Mouse (Mus musculus) heart, embryonic 13.5 days (tissue): ENCODE measurements at regions not wholly inside any gene's neighbourhood (a gene's known extent, or its start where the extent isn't known, plus 50 kb on each side); places are given as distances from the start of the nearest gene placed in this dataset.

Experiments
- ATAC-seq: fragments of 200-750 bp; cut with Nextera tagmentation; 2 replicates; pipeline ENCODE4 v1.8.0; 2017; ENCODE audit warnings: moderate TSS enrichment; ENCODE audit not compliant: insufficient number of reproducible peaks, low FRiP score, low TSS enrichment; ENCODE audit errors: extremely low read depth
- H3K27ac ChIP-seq: fragments of 300-500 bp; sonication (generic); replicated peaks from 2 replicates; pipeline ENCODE4 v1.5.1; 2015; ENCODE audit warnings: moderate library complexity, mild to moderate bottlenecking, inconsistent platforms
- H3K27me3 ChIP-seq: fragments of 300-500 bp; sonication (generic); replicated peaks from 2 replicates; pipeline ENCODE4 v1.6.1; 2015; ENCODE audit warnings: mild to moderate bottlenecking, inconsistent platforms
- H3K36me3 ChIP-seq: fragments of 300-500 bp; sonication (generic); 2 replicates; pipeline ENCODE4 v1.6.1; 2015; ENCODE audit warnings: mild to moderate bottlenecking, inconsistent platforms
- H3K4me1 ChIP-seq: fragments of 300-500 bp; sonication (generic); 2 replicates; pipeline ENCODE4 v1.6.1; 2015; ENCODE audit warnings: inconsistent platforms
- H3K4me2 ChIP-seq: fragments of 300-500 bp; sonication (generic); 2 replicates; pipeline ENCODE4 v1.6.1; 2015; ENCODE audit warnings: inconsistent platforms, mild to moderate bottlenecking, moderate library complexity
- H3K4me3 ChIP-seq: fragments of 300-500 bp; sonication (generic); 2 replicates; pipeline ENCODE4 v1.5.1; 2015; ENCODE audit warnings: moderate library complexity, mild to moderate bottlenecking, inconsistent platforms
- H3K9ac ChIP-seq: fragments of 300-500 bp; sonication (generic); 2 replicates; pipeline ENCODE4 v1.6.1; 2015; ENCODE audit warnings: inconsistent platforms, mild to moderate bottlenecking, moderate library complexity
- H3K9me3 ChIP-seq: fragments of 300-500 bp; sonication (generic); 2 replicates; pipeline ENCODE4 v1.6.1; 2016; ENCODE audit warnings: inconsistent platforms
- WGBS: fragments of 180-500 bp; shearing (Covaris S2); methylation state at CpG from one replicate; pipeline ENCODE4 v1.1.7; 2015; ENCODE audit warnings: mixed read lengths; 5-methylcytosine and 5-hydroxymethylcytosine counted together

DNA sequence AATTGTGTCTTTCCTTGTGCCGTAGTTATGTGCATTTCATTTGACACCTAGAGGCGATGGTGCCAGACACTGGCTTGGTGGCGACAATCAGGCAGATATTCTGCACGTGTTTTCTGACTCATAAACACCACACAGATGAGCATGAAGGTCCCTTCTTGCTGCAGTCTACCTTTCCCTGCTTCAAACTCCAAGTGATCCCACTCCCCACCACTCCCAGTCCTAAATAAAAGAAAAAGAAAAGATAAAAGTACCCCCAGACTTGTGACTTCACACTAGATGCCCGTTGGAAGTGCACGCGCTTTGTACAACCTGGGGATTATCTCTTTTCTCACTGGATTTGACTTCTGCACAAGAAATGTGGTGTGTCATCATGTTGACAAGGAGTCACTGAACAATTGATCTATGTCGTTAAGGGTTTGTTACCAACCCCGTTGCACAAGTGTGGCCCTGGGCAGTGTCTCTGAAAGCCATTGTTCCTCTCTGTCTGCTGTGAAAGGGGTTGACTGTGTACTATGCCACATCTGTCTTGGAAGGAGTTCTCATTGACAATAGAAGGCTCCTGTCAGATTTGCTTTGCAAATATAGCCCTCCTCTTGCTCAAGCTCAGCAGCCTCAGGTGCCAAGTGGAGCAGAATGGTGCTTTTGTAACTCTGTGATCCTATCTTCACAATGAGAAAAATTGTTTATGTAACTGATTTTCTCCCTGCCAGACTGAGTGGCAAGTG lies 140.1 kb downstream of the Ppp4r2 start:
- Histone ChIP-seq H3K27ac (no peak overlapping the region), H3K4me1 (peaks cover 18% of the 10 kb centered on the region), H3K4me2 (no peak overlapping the region), H3K36me3 (no peaks in the 10 kb centered on the region), H3K9ac (no peak overlapping the region), H3K27me3 (no peaks in the 10 kb centered on the region), H3K4me3 (no peak overlapping the region), H3K9me3 (no peaks in the 10 kb centered on the region)
- WGBS = 73% methylated on average over 9 of the region's 9 CpGs
- ATAC-seq = no peak

DNA sequence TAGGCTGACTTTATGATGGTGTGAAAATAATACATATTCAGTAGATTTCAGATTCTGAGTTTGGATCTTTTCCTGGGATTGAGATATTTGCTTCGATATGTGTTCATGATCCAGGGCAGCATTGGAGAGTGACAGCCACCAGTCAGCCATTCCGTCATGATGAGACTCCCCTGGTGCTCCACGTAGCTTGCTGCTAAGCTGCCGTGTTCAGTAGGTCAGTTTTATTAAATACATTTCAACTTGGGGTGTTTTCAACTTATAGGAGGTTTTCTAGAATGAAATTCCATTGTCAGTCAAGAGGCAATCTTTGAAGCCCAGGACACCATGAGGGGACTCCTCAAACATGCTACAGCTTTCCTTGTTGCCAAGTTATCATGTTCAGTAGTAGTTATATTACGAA lies 141.3 kb downstream of the Ppp4r2 start:
- no peak overlapping the region for H3K27ac ChIP-seq
- 85% methylated on average over 5 of the region's 5 CpGs for WGBS
- ATAC-seq = no peak
- H3K4me1 ChIP-seq = peaks cover 18% of the 10 kb centered on the region
- no peak overlapping the region for H3K4me3 ChIP-seq
- no peak overlapping the region for H3K4me2 ChIP-seq
- no peaks in the 10 kb centered on the region for H3K9me3 ChIP-seq
- no peak overlapping the region for H3K9ac ChIP-seq
- H3K36me3 ChIP-seq = no peaks in the 10 kb centered on the region
- no peaks in the 10 kb centered on the region for H3K27me3 ChIP-seq

DNA sequence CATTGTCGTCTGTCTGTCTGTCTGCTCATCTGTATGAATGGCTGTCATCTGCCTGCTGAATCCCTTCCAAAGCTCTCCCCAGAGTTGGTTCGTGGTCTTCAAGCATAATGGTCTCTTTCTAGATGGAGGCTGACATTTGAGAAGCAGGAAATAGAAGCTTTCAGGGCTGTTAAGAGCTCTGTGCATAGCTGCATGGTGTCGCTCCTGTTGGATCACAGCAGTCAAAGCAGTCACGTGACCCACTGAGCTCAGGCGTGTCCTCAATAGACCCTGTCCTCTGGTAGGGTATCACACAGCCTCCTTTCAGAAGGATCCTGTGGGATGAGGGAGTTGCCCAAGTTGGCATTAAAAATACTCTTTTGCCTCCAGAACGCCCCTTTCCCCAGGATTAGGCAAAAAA lies 142.4 kb downstream of the Ppp4r2 start:
- Histone ChIP-seq H3K4me1 (peaks cover 18% of the 10 kb centered on the region), H3K4me2 (0 out of 2 replicates have a peak overlapping the region, but pooled peaks have one; percentile 3), H3K9me3 (no peaks in the 10 kb centered on the region), H3K27ac (no peak overlapping the region), H3K36me3 (no peaks in the 10 kb centered on the region), H3K4me3 (no peak overlapping the region), H3K9ac (no peak overlapping the region), H3K27me3 (no peaks in the 10 kb centered on the region)
- ATAC-seq = no peak
- WGBS = 46% methylated on average over 6 of the region's 6 CpGs

DNA sequence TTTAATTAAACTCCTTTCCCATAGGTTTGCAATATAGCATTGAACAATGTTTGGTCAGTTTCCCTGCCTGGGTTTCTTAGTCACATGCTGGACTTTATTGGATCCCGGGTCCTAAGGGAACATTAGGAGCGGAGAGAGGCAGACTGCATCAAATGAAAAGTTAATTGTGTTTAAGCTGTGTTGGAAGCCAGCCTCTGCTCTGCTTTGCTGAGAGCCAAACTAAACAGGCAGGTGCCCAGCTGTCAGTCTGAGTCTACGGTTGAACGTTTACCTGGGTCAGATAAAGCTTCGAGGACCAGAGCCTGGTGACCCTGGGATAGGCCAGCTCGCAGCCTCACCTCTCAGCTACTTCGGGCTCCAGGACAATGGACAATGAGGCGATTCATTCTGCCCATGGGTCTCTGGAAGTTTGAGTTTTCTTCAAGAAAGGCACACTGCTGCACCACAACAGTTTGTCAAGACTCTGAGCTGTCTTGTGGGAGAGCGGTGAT lies 143.8 kb downstream of the Ppp4r2 start:
- no peak overlapping the region for H3K27ac ChIP-seq
- H3K4me2 ChIP-seq = no peak overlapping the region
- no peaks in the 10 kb centered on the region for H3K27me3 ChIP-seq
- ATAC-seq = no peak
- no peaks in the 10 kb centered on the region for H3K36me3 ChIP-seq
- no peak overlapping the region for H3K9ac ChIP-seq
- 66% methylated on average over 9 of the region's 9 CpGs for WGBS
- peaks cover 9% of the 10 kb centered on the region for H3K4me1 ChIP-seq
- no peaks in the 10 kb centered on the region for H3K9me3 ChIP-seq
- H3K4me3 ChIP-seq = no peak overlapping the region

DNA sequence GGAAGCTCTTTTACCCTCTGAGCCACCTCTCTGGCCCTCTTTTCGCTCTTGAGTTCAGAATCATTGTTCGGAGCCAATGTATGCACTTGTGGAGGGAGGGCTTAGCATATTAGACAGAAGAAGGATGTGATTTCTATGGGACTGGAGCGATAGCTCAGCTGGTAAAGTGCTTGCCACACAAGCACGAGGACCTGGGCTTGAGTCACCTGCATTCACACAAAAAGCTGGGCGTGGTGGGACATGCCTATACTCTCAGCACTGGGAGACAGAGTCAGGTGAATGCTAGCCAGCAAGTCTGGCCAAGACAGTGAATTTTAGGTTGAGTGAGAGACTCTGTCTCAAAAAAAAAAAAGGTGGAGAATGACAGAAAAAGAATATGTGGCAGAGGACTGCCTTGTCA lies 144.7 kb downstream of the Ppp4r2 start:
- H3K36me3 ChIP-seq = no peaks in the 10 kb centered on the region
- ATAC-seq = no peak
- 79% methylated on average over 5 of the region's 5 CpGs for WGBS
- H3K27me3 ChIP-seq = no peaks in the 10 kb centered on the region
- H3K4me1 ChIP-seq = peaks cover 8% of the 10 kb centered on the region
- H3K9ac ChIP-seq = no peak overlapping the region
- no peak overlapping the region for H3K4me2 ChIP-seq
- no peaks in the 10 kb centered on the region for H3K9me3 ChIP-seq
- no peak overlapping the region for H3K4me3 ChIP-seq
- no peak overlapping the region for H3K27ac ChIP-seq

DNA sequence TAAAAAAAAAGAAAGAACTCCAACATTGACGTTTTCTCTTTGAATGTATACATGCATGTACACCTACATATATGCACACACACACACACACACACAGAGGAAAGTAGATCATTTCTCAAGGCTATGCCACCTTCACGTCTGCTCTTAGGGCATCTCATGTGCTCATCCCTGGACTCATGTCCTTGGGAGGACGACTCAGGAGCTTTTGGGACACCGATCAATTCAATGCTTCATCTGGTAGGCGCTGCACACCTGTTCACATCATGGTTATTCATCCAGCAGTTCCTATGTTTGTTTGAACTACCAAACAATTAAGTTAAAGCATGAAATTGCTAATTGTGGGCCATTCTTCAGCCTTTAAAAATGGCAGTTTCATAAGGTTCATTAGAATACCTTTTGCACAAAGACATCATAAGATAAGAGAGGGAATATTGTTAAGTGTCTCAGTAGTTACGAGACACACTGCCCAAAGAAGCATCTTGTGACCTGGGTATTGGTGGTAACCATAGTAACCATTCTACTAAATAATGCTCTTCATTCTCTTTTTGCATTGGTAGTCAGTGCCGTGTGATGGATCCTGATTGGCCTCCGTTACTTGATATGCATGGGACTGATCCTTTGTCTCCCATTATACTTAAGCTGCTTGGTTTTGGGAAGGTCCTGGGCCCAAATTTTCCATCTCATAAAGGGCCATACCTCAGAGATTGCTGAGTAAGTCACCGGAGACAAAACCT lies 145.5 kb downstream of the Ppp4r2 start:
- Histone ChIP-seq H3K27ac (no peak overlapping the region), H3K27me3 (no peaks in the 10 kb centered on the region), H3K4me2 (no peak overlapping the region), H3K9ac (no peak overlapping the region), H3K9me3 (no peaks in the 10 kb centered on the region), H3K4me3 (no peak overlapping the region), H3K36me3 (no peaks in the 10 kb centered on the region), H3K4me1 (peaks cover 8% of the 10 kb centered on the region)
- ATAC-seq = no peak
- 84% methylated on average over 9 of the region's 9 CpGs for WGBS

DNA sequence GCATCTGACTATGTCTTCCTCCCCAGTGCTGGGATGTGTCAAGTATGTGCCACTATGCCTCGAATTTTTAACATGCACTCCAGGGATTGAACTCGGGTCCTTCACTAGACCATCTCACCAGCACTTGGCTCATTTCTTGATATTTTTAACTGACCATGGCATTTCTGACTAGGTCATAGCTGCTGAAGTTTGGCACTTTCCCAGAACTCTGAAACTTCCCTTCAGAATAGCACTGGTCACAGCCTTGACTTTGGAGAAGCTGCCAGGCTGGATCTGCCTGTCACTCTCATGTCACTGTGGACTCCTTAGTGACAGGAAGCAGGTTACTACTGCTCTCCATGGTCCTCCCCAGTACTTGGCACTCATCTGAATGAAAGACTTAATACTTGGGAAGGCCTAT lies 146.7 kb downstream of the Ppp4r2 start:
- H3K4me1 ChIP-seq = peaks cover 17% of the 10 kb centered on the region
- H3K9ac ChIP-seq = no peak overlapping the region
- no peaks in the 10 kb centered on the region for H3K36me3 ChIP-seq
- no peak for ATAC-seq
- no peak overlapping the region for H3K27ac ChIP-seq
- H3K9me3 ChIP-seq = no peaks in the 10 kb centered on the region
- H3K27me3 ChIP-seq = no peaks in the 10 kb centered on the region
- WGBS = 65% methylated on average over 2 of the region's 2 CpGs
- no peak overlapping the region for H3K4me2 ChIP-seq
- H3K4me3 ChIP-seq = no peak overlapping the region

DNA sequence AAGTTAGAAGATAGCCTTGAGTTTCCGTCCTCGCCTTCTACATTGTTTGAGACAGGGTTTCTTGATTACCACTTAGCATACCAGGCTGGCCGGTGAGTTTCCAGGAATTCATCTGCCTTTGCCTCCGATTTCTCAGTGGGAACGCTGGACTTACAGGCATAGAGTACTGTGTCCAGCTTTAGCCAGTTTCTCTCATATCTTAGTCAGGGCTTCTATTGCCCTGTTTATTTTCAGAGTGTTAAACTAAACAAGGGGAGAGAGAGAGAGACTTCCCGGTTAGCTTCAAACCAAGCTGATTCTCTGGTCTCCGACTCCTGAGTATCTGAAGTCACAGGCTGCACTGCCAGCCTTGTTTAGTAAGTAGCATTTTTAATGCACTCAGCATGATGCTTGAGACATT lies 151.4 kb downstream of the Ppp4r2 start:
- H3K4me2 ChIP-seq = peak overlapping the region; percentile 18; the same call in 1 of the 2 replicates
- no peak overlapping the region for H3K4me3 ChIP-seq
- peaks cover 9% of the 10 kb centered on the region for H3K4me1 ChIP-seq
- H3K36me3 ChIP-seq = no peaks in the 10 kb centered on the region
- no peak overlapping the region for H3K9ac ChIP-seq
- 34% methylated on average over 7 of the region's 7 CpGs for WGBS
- no peaks in the 10 kb centered on the region for H3K27me3 ChIP-seq
- H3K27ac ChIP-seq = no peak overlapping the region
- no peak for ATAC-seq
- H3K9me3 ChIP-seq = no peaks in the 10 kb centered on the region

DNA sequence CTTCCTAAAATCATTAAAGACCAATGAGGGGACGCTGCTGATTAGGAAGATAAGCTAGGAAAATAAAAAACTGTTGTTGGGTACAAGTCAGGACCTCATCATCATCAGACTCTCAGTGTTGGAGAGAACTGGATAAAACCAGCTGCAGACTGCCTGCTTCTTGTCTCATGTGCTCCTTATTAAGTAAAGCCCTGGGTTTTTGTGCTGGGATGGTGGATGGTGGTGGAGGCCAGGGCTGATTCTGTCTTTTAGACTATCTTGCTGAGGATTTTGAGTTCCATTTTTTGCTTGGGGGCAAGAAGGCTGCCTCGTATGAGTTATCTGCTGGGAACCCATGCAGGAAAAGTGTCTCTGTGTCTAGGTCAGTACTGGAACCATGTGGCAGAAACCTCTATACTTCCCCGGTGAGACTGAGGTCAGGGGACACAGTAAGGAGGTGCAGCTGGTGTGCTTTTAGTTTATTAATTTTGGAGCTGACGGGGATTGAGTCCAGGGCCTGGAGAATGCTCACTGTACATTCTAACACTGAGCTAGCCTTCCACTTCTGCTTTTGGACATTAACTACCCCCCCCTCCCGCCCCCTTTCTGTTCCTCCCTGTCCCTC lies 152.0 kb downstream of the Ppp4r2 start:
- Histone ChIP-seq H3K36me3 (no peaks in the 10 kb centered on the region), H3K4me1 (peaks cover 9% of the 10 kb centered on the region), H3K4me3 (no peak overlapping the region), H3K27ac (no peak overlapping the region), H3K4me2 (no peak overlapping the region), H3K27me3 (no peaks in the 10 kb centered on the region), H3K9me3 (no peaks in the 10 kb centered on the region), H3K9ac (no peak overlapping the region)
- no peak for ATAC-seq
- WGBS = 51% methylated on average over 5 of the region's 5 CpGs

DNA sequence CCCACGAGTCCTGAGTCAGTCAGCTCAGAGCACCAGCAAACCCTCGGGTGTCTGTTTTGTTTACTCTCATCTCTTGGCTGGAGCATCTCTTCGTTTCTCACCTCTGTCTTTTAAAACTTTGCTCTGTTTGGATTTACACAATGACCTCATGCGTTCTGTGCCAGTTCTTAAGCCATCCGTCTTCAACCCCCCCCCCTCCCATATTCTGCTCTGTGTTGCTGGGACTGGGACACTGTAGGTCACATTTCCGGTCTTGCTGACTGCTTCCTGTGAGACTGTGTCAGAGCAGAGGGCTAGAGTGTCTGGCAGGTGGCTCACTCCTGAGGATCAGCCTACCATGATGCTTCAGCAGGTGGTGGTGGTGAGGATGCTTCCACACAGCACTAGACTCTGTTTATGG lies 155.1 kb downstream of the Ppp4r2 start:
- Histone ChIP-seq H3K9ac (no peak overlapping the region), H3K9me3 (no peaks in the 10 kb centered on the region), H3K36me3 (no peaks in the 10 kb centered on the region), H3K27ac (no peak overlapping the region), H3K4me3 (no peak overlapping the region), H3K4me2 (no peak overlapping the region), H3K27me3 (no peaks in the 10 kb centered on the region), H3K4me1 (peaks cover 9% of the 10 kb centered on the region)
- WGBS = 53% methylated on average over 6 of the region's 6 CpGs
- no peak for ATAC-seq

DNA sequence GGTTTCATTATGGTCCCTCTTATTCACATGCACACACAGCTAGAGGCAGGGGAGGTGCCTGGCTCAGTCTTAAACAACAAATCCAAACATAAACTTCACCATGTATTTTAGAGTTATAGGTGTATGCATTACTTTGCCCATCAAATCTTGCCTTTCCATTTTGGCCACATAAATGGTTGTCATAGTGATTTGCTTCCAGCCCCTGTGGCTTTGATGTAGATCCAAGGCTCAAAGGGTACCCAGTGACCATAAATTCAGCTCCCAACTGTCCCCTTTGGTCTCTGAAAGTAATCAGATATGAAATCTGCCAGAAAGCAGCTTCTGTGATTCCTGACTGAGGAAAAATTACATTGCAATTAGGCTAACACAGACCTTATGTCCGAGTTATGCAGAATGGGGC lies 160.0 kb downstream of the Ppp4r2 start:
- no peaks in the 10 kb centered on the region for H3K9me3 ChIP-seq
- ATAC-seq = no peak
- H3K27ac ChIP-seq = no peak overlapping the region
- H3K4me1 ChIP-seq = no peaks in the 10 kb centered on the region
- no peak overlapping the region for H3K9ac ChIP-seq
- no peaks in the 10 kb centered on the region for H3K27me3 ChIP-seq
- 82% methylated on average over 1 of the region's 1 CpGs for WGBS
- no peak overlapping the region for H3K4me2 ChIP-seq
- no peaks in the 10 kb centered on the region for H3K36me3 ChIP-seq
- no peak overlapping the region for H3K4me3 ChIP-seq
